Mouse (Mus musculus) heart, adult 8-10 months (tissue): ENCODE measurements around the gene Esp38. TPM values are rescaled to one million over a fixed set of nuclear protein-coding genes. Genes with fewer than 3 reads are reported as not detected.
"Not testable (repeated sequence)": the region's sequence is repeated elsewhere in the genome, so short reads cannot be mapped to it uniquely, and the experiment has no call there.

Source experiments
- DNase-seq: peaks from one replicate; pipeline ENCODE4 v3.0.0; 2022; ENCODE audit warnings: low spot score
- total RNA-seq, 4 experiments: library from RNA; stranded (reverse); gene quantifications; 2 replicates each; pipeline ENCODE4 v1.2.4; 2022

Esp38 gene
- total RNA-seq, result not detected

- no peak for DNase-seq
These were observed at the start of gene Esp38 for GRCm38 (mm10) chr17:39950220-39950619. Esp38 (plus strand) TSS chr17:39950520.

GRCm38 (mm10) chr17:39902928-39903545 lies 47.3 kb upstream of the Esp38 start:
- not testable (repeated sequence) for DNase-seq

Other genes starting within 250 kb of the Esp38 start
- not detected for gene AC192777.2, start 144.9 kb downstream of the Esp38 start, total RNA-seq